Mouse (Mus musculus) CH12.LX (cell line): ENCODE results near the gene Gstm3. TPM values are rescaled to one million over a fixed set of nuclear protein-coding genes. Genes with fewer than 3 reads are reported as not detected.
A peak's percentile ranks its signal among the peaks of the same experiment; 100 is the strongest.

Experiments
- DNase-seq: peaks from one replicate; pipeline ENCODE4 v3.0.0-alpha.2; 2013; ENCODE audit errors: extremely low read depth
- H3K27ac ChIP-seq: 2 replicates; pipeline ENCODE4 v1.5.1; 2012; ENCODE audit warnings: low read depth, mild to moderate bottlenecking, control low read depth, moderate library complexity; ENCODE audit not compliant: insufficient read depth
- H3K27me3 ChIP-seq: replicated peaks from 2 replicates; pipeline ENCODE3; 2012; ENCODE audit warnings: inconsistent platforms
- H3K36me3 ChIP-seq, 2 experiments: replicated peaks in 1 of 2; 2 replicates each; pipeline versions ENCODE3 to v1.6.1; 2012; ENCODE audit warnings: inconsistent platforms in 1 of 2, low read length in 1 of 2, mild to moderate bottlenecking in 1 of 2, mixed read lengths in 1 of 2, moderate library complexity in 1 of 2; ENCODE audit not compliant: control insufficient read depth in 1 of 2, insufficient read depth in 1 of 2
- H3K4me1 ChIP-seq, 2 experiments: 2 replicates each; pipeline ENCODE4 v1.6.1; 2012; ENCODE audit warnings: inconsistent platforms in 1 of 2, moderate library complexity in 1 of 2; ENCODE audit not compliant: insufficient read depth in 2 of 2, control insufficient read depth in 1 of 2
- H3K4me2 ChIP-seq: 2 replicates; pipeline ENCODE4 v1.6.1; 2012; ENCODE audit warnings: low read depth, mild to moderate bottlenecking, control low read depth; ENCODE audit not compliant: poor library complexity, insufficient read depth, severe bottlenecking
- H3K4me3 ChIP-seq, 3 experiments: fragments of 150-350 bp in 1 of 3; sonication (generic) in 1 of 3; replicated peaks in 1 of 3; 2 replicates each; pipeline versions ENCODE3 to v1.5.1; 2011 to 2012; ENCODE audit warnings: low read depth in 2 of 3, low read length in 2 of 3, mild to moderate bottlenecking in 2 of 3, moderate library complexity in 2 of 3, control low read depth in 1 of 3, improper control_type of control experiment in 1 of 3, inconsistent platforms in 1 of 3, mixed read lengths in 1 of 3; ENCODE audit not compliant: poor library complexity in 1 of 3
- H3K79me2 ChIP-seq: replicated peaks from 2 replicates; pipeline ENCODE4 v1.6.1; 2012; ENCODE audit warnings: mild to moderate bottlenecking, moderate library complexity; ENCODE audit not compliant: control insufficient read depth, poor library complexity, insufficient read depth, severe bottlenecking; ENCODE audit errors: extremely low read depth
- H3K9ac ChIP-seq: 2 replicates; pipeline ENCODE4 v1.6.1; 2012; ENCODE audit warnings: low read depth, mild to moderate bottlenecking, control low read depth, moderate library complexity; ENCODE audit not compliant: insufficient read depth
- H3K9me3 ChIP-seq: replicated peaks from 2 replicates; pipeline ENCODE3; 2012; ENCODE audit warnings: low read length, inconsistent platforms, mixed read lengths
- BHLHE40 ChIP-seq: IDR thresholded peaks from 2 replicates; pipeline ENCODE4 v1.6.1; 2011; ENCODE audit warnings: mild to moderate bottlenecking, low read depth, low read length, improper control_type of control experiment
- CHD2 ChIP-seq: IDR thresholded peaks from 2 replicates; pipeline ENCODE4 v1.6.1; 2011; ENCODE audit warnings: low read length, improper control_type of control experiment
- CTCF ChIP-seq, 2 experiments: IDR thresholded peaks in 1 of 2; conservative IDR thresholded peaks in 1 of 2; 2 replicates each; pipeline ENCODE4 v1.5.1; 2011 to 2012; ENCODE audit warnings: low read depth in 2 of 2, low read length in 2 of 2, improper control_type of control experiment in 1 of 2, inconsistent platforms in 1 of 2, mild to moderate bottlenecking in 1 of 2, moderate library complexity in 1 of 2
- E2F4 ChIP-seq: IDR thresholded peaks from 2 replicates; pipeline ENCODE4 v1.6.1; 2011; ENCODE audit warnings: low read depth, low read length, improper control_type of control experiment; ENCODE audit not compliant: insufficient replicate concordance
- ELF1 ChIP-seq: IDR thresholded peaks from 2 replicates; pipeline ENCODE4 v1.6.1; 2014; ENCODE audit warnings: low read depth, mild to moderate bottlenecking, inconsistent platforms, low read length, improper control_type of control experiment
- EP300 ChIP-seq: IDR thresholded peaks from 2 replicates; pipeline ENCODE4 v1.6.1; 2011; ENCODE audit warnings: low read length, improper control_type of control experiment
- ETS1 ChIP-seq: conservative IDR thresholded peaks from 2 replicates; pipeline ENCODE4 v1.6.1; 2012; ENCODE audit warnings: low read depth, mild to moderate bottlenecking, inconsistent platforms, low read length, improper control_type of control experiment, moderate library complexity
- GABPA ChIP-seq: IDR thresholded peaks from 2 replicates; pipeline ENCODE4 v1.6.1; 2012; ENCODE audit warnings: low read depth, low read length, improper control_type of control experiment, inconsistent platforms; ENCODE audit not compliant: insufficient replicate concordance
- HCFC1 ChIP-seq: IDR thresholded peaks from 2 replicates; pipeline ENCODE4 v1.6.1; 2012; ENCODE audit warnings: low read depth, mild to moderate bottlenecking, inconsistent platforms, low read length, improper control_type of control experiment
- IRF4 ChIP-seq: IDR thresholded peaks from 2 replicates; pipeline ENCODE4 v1.6.1; 2014; ENCODE audit warnings: low read depth, mild to moderate bottlenecking, inconsistent platforms, low read length, improper control_type of control experiment
- JUND ChIP-seq: conservative IDR thresholded peaks from 2 replicates; pipeline ENCODE4 v1.6.1; 2011; ENCODE audit warnings: low read depth, low read length, improper control_type of control experiment
- MAFK ChIP-seq: IDR thresholded peaks from 2 replicates; pipeline ENCODE4 v1.6.1; 2011; ENCODE audit warnings: low read length, improper control_type of control experiment; ENCODE audit not compliant: insufficient replicate concordance
- MAX ChIP-seq: IDR thresholded peaks from 2 replicates; pipeline ENCODE4 v1.6.1; 2011; ENCODE audit warnings: low read length, improper control_type of control experiment
- MAZ ChIP-seq: IDR thresholded peaks from 2 replicates; pipeline ENCODE4 v1.6.1; 2012; ENCODE audit warnings: low read depth, mild to moderate bottlenecking, inconsistent platforms, low read length, improper control_type of control experiment, moderate library complexity
- MEF2A ChIP-seq: IDR thresholded peaks from 2 replicates; pipeline ENCODE4 v1.6.1; 2014; ENCODE audit warnings: low read depth, mild to moderate bottlenecking, inconsistent platforms, low read length, improper control_type of control experiment, borderline replicate concordance
- MXI1 ChIP-seq: IDR thresholded peaks from 2 replicates; pipeline ENCODE4 v1.6.1; 2011; ENCODE audit warnings: mild to moderate bottlenecking, low read depth, low read length, improper control_type of control experiment
- MYC ChIP-seq: IDR thresholded peaks from 2 replicates; pipeline ENCODE4 v1.6.1; 2011; ENCODE audit warnings: low read depth, mild to moderate bottlenecking, improper control_type of control experiment, low read length
- NELFE ChIP-seq: IDR thresholded peaks from 2 replicates; pipeline ENCODE4 v1.6.1; 2011; ENCODE audit warnings: low read depth, low read length, improper control_type of control experiment
- NRF1 ChIP-seq: IDR thresholded peaks from 2 replicates; pipeline ENCODE4 v1.6.1; 2014; ENCODE audit warnings: low read depth, mild to moderate bottlenecking, inconsistent platforms, low read length, improper control_type of control experiment, moderate library complexity
- PAX5 ChIP-seq: IDR thresholded peaks from 2 replicates; pipeline ENCODE4 v1.6.1; 2012; ENCODE audit warnings: low read length, inconsistent platforms, mixed read lengths
- POLR2AphosphoS2 ChIP-seq: IDR thresholded peaks from 2 replicates; pipeline ENCODE4 v1.6.1; 2011; ENCODE audit warnings: low read depth, low read length, improper control_type of control experiment
- RAD21 ChIP-seq: IDR thresholded peaks from 2 replicates; pipeline ENCODE4 v1.6.1; 2011; ENCODE audit warnings: low read depth, mild to moderate bottlenecking, low read length, improper control_type of control experiment, moderate library complexity
- RCOR1 ChIP-seq: conservative IDR thresholded peaks from 2 replicates; pipeline ENCODE4 v1.6.1; 2012; ENCODE audit warnings: low read depth, mild to moderate bottlenecking, inconsistent platforms, low read length, improper control_type of control experiment
- SIN3A ChIP-seq: IDR thresholded peaks from 2 replicates; pipeline ENCODE4 v1.6.1; 2012; ENCODE audit warnings: low read length, improper control_type of control experiment, inconsistent platforms
- SMC3 ChIP-seq: IDR thresholded peaks from 2 replicates; pipeline ENCODE4 v1.6.1; 2011; ENCODE audit warnings: low read depth, low read length, improper control_type of control experiment
- TBP ChIP-seq: conservative IDR thresholded peaks from 2 replicates; pipeline ENCODE4 v1.6.1; 2011; ENCODE audit warnings: low read depth, low read length, improper control_type of control experiment
- TCF12 ChIP-seq: IDR thresholded peaks from 2 replicates; pipeline ENCODE4 v1.6.1; 2014; ENCODE audit warnings: low read depth, mild to moderate bottlenecking, inconsistent platforms, low read length, improper control_type of control experiment
- USF1 ChIP-seq: IDR thresholded peaks from 2 replicates; pipeline ENCODE4 v1.6.1; 2014; ENCODE audit warnings: low read depth, mild to moderate bottlenecking, inconsistent platforms, low read length, improper control_type of control experiment
- USF2 ChIP-seq: conservative IDR thresholded peaks from 2 replicates; pipeline ENCODE4 v1.6.1; 2011; ENCODE audit warnings: low read depth, low read length, improper control_type of control experiment
- ZC3H11A ChIP-seq: IDR thresholded peaks from 2 replicates; pipeline ENCODE4 v1.6.1; 2012; ENCODE audit warnings: low read depth, mild to moderate bottlenecking, inconsistent platforms, low read length, improper control_type of control experiment
- ZKSCAN1 ChIP-seq: IDR thresholded peaks from 2 replicates; pipeline ENCODE4 v1.6.1; 2012; ENCODE audit warnings: low read depth, inconsistent platforms, low read length, improper control_type of control experiment, borderline replicate concordance
- ZMIZ1 ChIP-seq: IDR thresholded peaks from 2 replicates; pipeline ENCODE4 v1.6.1; 2012; ENCODE audit warnings: low read depth, mild to moderate bottlenecking, inconsistent platforms, low read length, improper control_type of control experiment
- ZNF384 ChIP-seq: IDR thresholded peaks from 2 replicates; pipeline ENCODE4 v1.6.1; 2012; ENCODE audit warnings: low read depth, low read length, improper control_type of control experiment, inconsistent platforms
- dilution Hi-C: fragments of 300-500 bp; cut with MboI; formaldehyde crosslinking; loops from 2 replicates; pipeline ENCODE4 v1.14.3; 2020; ENCODE audit warnings: low sequenced_read_pairs; ENCODE audit not compliant: extremely low pct_unique_long_range_greater_than_20kb, extremely low pct_ligation_motif_present
- in situ Hi-C: fragments of 300-500 bp; cut with MboI; formaldehyde crosslinking; loops from 3 replicates; pipeline ENCODE4 v1.14.3; 2019; ENCODE audit warnings: low sequenced_read_pairs, low pct_ligation_motif_present, low pct_unique_long_range_greater_than_20kb, mixed read lengths
- polyA plus RNA-seq: library from polyadenylated mRNA; unstranded; fragments of >175 nt; gene quantifications from 2 replicates; pipeline ENCODE4 v1.2.1, GENCODE M21; 2012; ENCODE audit warnings: low read depth; ENCODE audit not compliant: insufficient read length
- total RNA-seq, 2 experiments: library from RNA; depleted of rRNA; stranded (reverse); fragments of 300-350 nt in 1 of 2; fragments of >200 nt in 1 of 2; gene quantifications; 2 replicates each; pipeline ENCODE4 v1.2.3; 2012 to 2014

The Gstm3 gene
- total and polyA plus RNA-seq, 3 experiments, result not detected

- Histone ChIP-seq H3K9ac (no peak overlapping the region), H3K36me3 (no peaks in the 10 kb centered on the region), H3K27me3 (peaks cover 18% of the 10 kb centered on the region), H3K9me3 (peaks cover 2% of the 10 kb centered on the region), H3K4me3 (no peak overlapping the region), H3K79me2 (no peaks in the 10 kb centered on the region), H3K4me1 (no peaks in the 10 kb centered on the region), H3K4me2 (no peak overlapping the region; the same call in 1 of the 2 replicates), H3K27ac (no peak overlapping the region)
- peak; percentile 72 for DNase-seq
- dilution Hi-C loops (no loop called here), in situ Hi-C loops (loop anchor here (10.0 kb wide), 1 partner anchor 53 kb away; no protein-coding TSS in a partner anchor)
- peak; percentile 91 for TF ChIP-seq MYC
- no peak for TF ChIP-seq SIN3A
- TF ChIP-seq MEF2A, result no peak
- TF ChIP-seq USF1, result no peak
- TF ChIP-seq NELFE, result no peak
- no peak for TF ChIP-seq USF2
- no peak for TF ChIP-seq NRF1
- TF ChIP-seq IRF4, result no peak
- no peak for TF ChIP-seq TBP
- TF ChIP-seq ELF1, result no peak
- no peak for TF ChIP-seq E2F4
- no peak; the same call in 1 of the 2 replicates for TF ChIP-seq MAX
- no peak for TF ChIP-seq GABPA
- TF ChIP-seq RAD21, result peak; percentile 69
- no peak for TF ChIP-seq PAX5
- TF ChIP-seq ZNF384, result no peak
- TF ChIP-seq MAZ, result no peak
- no peak for TF ChIP-seq CHD2
- no peak for TF ChIP-seq EP300
- TF ChIP-seq TCF12, result no peak
- TF ChIP-seq ETS1, result no peak
- TF ChIP-seq ZC3H11A, result no peak
- no peak for TF ChIP-seq HCFC1
- peak; percentile 58 for TF ChIP-seq SMC3
- TF ChIP-seq CTCF (conservative IDR thresholded peaks at IDR 0.05 in 1 of 2, IDR thresholded peaks at IDR 0.05 in 1 of 2; ENCODE audit: low read depth in 2 of 2, low read length in 2 of 2), result peak; percentile 55 to 83
- no peak for TF ChIP-seq POLR2AphosphoS2
- no peak for TF ChIP-seq MXI1
- TF ChIP-seq ZKSCAN1, result no peak
- no peak for TF ChIP-seq ZMIZ1
- no peak for TF ChIP-seq MAFK
- TF ChIP-seq BHLHE40, result no peak
- no peak for TF ChIP-seq RCOR1
- no peak for TF ChIP-seq JUND
Observed at GRCm38 (mm10) chr3:107917783-107918408, 51.2 kb downstream of the Gstm3 start.
